Mouse (Mus musculus): ENCODE measurements around the gene Nedd1. TPM values are rescaled to one million over a fixed set of nuclear protein-coding genes. Genes with fewer than 3 reads are reported as not detected.
A peak's percentile ranks its signal among the peaks of the same experiment; 100 is the strongest.

Gene Nedd1
- total RNA-seq (2022), result 10 to 100 TPM; 11.7 to 16.2 (median 14.4) TPM

DNA sequence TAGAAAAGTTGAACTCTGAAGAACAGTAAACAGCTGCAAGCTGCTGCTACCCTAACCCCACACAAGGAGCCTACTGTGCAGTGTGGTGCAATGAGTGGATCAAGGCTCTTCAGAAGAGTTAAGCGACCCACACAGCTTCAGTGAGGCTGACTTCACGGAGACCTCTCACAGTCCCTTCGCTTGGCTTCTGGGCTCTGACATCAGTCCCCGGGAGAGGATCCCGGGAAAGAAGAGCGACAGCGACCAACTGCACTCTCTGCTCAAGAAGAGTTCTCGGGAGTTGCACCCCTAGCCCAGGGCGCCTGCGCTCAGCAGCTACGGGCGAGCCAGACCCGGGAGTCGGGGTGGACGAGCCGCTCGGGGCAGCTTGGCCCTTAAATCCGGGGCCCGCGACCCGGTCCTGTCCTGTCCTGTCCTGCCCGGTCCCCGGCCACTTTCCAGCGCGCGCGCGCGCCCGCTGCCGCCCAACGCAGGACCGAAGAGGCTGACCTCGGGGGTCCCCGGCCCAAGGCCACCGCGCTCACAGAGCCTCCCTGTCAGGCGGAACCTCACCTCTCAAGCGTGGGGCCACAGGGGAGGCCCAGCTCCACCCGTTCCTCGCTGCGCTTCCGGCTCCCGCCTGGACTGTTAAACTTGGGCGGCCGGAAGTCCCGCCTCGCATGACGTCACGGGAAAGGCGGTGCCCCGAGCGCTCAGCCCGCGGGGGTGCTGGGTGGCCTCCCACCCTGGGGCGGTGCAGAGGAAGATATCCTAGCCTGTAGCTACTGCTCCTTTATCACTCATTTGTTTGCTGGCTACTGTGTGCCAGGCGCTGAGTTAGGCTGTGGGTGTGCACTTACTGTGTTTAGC is at the start of gene Nedd1:
TSS of gene Nedd1 (minus strand) at position 650 of the 849 bp plus-strand sequence.
- DNase-seq (ENCODE audit: low spot score in 2 of 2), result peak; percentile 88 to 89

GRCm38 (mm10) chr10:92754359-92754758 is 32.1 kb upstream of the Nedd1 start:
- DNase-seq (ENCODE audit: low spot score in 2 of 2), result no peak

DNA sequence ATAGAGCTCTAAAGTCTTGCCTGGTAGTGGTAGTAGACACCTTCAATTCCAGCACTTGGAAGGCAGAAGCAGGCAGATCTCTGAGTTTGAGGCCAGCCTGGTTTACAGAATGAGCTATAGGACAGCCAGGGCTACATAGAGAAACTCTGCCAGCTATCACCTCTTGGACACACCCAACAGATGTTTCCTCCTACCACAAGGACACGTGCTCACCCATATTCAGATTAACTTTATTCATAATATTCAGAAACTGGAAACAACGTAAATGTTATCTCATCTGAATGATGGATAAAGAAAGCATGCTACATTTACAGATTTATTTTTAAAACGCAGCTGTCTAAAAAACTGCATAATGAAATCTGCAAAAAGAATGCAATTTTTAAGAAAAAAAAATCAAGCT is 8.1 kb upstream of the Nedd1 start:
- DNase-seq (ENCODE audit: low spot score in 2 of 2), result no peak

DNA sequence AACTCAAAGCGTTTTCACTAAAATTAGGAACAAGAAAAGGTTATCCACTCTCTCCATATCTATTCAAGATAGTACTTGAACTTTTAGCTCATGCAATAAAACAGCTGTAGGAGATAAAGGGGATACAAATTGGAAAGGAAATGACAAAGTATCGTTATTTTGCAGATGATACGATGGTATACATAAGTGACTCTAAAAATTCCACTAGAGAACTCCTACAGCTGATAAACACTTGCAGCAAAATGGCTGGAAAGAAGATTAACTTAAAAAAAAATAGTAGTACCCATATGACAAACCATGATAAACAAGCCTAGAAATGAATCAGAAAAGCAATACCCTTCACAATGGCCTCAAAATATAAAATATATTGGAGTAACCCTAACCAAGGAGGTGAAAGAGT is 6.5 kb upstream of the Nedd1 start:
- DNase-seq (ENCODE audit: low spot score in 2 of 2), result no peak

DNA sequence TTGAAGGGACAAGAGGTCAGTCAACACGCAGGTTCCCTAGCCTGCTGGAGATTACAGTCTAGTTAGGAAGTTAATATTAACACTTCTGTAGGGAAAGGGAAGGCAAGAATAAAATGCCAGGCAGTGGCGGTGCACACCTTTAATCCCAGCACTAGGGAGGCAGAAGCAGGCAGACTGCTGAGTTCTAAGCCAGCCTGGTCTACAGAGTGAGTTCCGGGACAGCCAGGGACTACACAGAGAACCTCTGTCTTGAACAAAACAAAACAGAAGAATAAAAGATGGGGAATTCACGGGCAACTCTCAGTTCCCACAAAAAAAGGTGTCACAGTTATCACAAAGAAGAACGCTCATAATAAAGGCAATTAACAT is 384 bp upstream of the Nedd1 start:
- DNase-seq (ENCODE audit: low spot score in 2 of 2), result no peak

DNA sequence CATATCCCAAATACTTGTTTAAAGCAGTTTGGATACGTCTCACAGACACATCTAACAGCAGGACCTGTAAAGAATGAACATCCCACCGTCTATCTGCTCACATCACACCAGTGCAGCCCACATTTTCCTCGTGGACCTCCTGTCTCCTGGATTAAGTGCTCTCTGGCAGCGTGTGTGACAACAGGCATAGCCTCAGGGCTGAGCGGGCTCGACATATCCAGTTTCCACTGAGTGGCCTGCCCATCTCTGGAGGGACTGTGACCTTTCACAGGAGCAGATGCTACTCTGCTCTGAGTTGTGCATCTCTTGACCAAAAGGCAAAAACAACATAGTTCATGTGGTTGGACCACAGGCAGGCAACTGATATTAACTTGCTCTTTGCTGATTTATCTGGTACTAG is 23.2 kb downstream of the Nedd1 start:
- peak in 1 of 2 experiments; percentile 31 for DNase-seq (ENCODE audit: low spot score in 2 of 2)

DNA sequence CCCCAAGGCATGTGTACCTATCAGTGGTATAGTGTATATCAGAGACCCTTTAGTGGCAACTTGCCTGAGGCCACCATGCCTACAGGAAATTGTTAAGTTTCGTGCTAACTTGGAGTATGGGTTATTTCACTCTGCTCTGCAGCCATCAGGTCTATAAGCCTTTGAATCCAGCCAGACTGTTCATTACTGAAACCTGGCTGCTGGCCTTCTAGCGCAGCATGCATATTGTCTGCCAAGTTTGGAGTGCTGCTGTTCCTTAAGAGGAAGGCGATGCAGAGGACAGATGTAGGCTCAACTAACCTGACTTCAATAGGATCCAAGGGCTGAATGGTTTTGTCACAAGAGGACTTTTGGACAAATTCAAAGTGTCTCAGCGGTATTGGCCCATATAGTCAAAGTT is 47.2 kb downstream of the Nedd1 start:
- DNase-seq (ENCODE audit: low spot score in 2 of 2), result no peak

DNA sequence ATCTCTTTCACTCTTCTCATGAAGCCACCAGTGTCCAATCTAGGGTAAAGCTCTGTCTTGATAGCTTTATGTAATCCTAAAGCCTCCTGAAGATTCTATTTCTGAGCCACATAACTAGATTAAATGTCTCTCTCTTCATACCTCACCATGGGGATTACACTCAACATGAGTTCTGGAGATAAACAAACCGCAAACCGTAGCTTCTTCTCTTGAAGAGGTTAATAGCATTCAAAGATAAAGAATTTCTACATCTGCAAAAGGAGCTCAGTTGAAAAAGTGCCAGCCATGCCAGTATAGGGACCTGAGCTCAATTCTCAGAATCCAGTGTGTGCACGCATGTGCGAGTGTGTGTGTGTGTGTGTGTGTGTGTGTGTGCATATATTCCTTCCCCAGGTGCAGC is 50.3 kb downstream of the Nedd1 start:
- DNase-seq (ENCODE audit: low spot score in 2 of 2), result no peak

GRCm38 (mm10) chr10:92665287-92665686 is 56.9 kb downstream of the Nedd1 start:
- no peak for DNase-seq (ENCODE audit: low spot score in 2 of 2)

DNA sequence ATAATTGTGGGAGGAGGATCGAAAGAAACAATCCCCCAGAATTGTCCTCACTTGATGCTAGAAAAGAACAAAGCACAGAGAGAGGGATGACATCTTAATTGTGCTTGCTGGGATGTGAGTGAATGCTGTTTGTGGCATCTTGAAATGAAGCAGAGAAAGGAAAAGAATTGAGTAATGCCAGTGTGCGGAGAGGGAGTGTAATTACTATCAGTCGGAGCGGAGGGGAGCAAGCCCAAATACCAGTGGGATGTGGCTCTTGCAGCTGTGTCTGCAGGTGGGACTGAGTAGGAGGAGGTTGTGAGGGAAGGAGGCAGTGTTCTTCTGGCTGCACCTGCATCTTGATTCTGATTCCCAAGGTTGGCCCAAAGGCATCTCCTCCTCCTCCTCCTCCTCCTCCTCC is 69.0 kb downstream of the Nedd1 start:
- no peak for DNase-seq (ENCODE audit: low spot score in 2 of 2)

- no peak for DNase-seq (ENCODE audit: low spot score in 2 of 2)
These were observed 69.8 kb downstream of the Nedd1 start for GRCm38 (mm10) chr10:92652399-92652920.

DNA sequence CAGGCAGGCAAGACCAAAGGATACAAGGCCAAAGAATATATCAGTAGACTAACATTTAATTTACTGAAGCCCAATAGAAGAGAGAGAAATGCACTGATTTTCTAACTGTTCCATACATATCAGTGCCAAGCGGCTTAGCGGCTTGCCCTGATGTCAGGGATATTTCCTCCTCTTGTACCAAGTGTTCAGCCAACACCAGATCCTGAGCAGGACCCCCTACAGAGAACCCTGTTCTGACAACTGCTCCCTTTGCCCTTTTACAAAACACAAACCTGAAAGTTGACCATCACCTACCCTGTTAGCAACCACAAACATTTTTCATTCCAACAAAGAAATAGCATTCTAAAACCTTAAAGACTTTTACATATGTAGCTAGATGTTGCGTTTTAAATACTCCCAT is 71.0 kb downstream of the Nedd1 start:
- DNase-seq (ENCODE audit: low spot score in 2 of 2), result no peak

DNA sequence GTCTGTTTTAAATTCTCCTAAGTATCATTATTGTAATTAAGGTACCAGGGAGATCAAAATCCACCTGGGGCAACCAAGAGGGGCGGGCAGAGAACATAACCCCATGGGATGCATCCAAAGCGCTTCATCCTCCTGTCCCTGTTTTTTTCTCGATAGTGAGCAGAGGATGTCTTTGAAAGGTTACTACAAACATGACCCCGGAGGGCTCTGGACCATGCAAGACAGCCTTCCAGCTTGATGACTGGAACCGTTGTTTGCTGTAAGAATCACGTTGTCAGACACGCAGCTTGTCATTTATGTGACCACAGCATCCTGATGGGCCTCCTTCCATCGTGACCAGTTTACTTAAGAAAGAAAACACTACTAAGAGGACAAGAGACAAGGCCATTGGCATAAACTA is 73.1 kb downstream of the Nedd1 start:
- DNase-seq (ENCODE audit: low spot score in 2 of 2), result no peak

- DNase-seq (ENCODE audit: low spot score in 2 of 2), result no peak
These were observed 74.5 kb downstream of the Nedd1 start for GRCm38 (mm10) chr10:92647691-92648090.

- no peak for DNase-seq (ENCODE audit: low spot score in 2 of 2)
These were observed 78.2 kb downstream of the Nedd1 start for GRCm38 (mm10) chr10:92643995-92644394.

GRCm38 (mm10) chr10:92641032-92641431 is 81.2 kb downstream of the Nedd1 start:
- no peak for DNase-seq (ENCODE audit: low spot score in 2 of 2)
